13 mouse cellular contexts compared by ENCODE assay signal in the genomic region with DNA sequence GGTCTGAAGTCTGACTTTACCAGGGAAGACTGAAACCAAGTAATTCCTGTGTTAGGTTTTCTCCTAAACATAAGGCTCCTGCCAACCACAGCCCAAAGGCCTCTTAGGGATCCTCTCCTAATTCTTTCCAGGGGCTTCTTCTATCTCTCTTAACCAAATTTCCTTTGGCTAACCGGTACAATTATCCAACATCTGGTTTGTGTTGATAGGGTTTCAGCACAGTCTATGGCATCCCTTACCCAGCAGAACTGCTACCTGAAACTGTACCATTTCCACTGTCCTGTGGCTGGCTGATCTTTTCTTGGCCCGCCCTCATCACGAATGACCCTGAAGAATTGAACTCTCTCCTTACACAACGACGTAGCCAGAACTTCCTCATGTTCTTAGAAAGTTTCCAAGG.
"Had no signal": no experiment of that assay in that cellular context is flagged by ENCODE, and none has a peak within 500 bp of the region (broad histone marks: within the 10 kb centered on the region; RNA-seq: fewer than 3 reads in every experiment).

No protein-coding gene starts in this region.

- H3K4me3 ChIP-seq: layer of hippocampus, adult 2 months; limb, embryonic 15.5 days; midbrain, embryonic 13.5 days had no signal

- H3K36me3 ChIP-seq: limb, embryonic 15.5 days; midbrain, embryonic 13.5 days had no signal

- H3K27me3 ChIP-seq: limb, embryonic 15.5 days; midbrain, embryonic 13.5 days had no signal

- DNase-seq: kidney, adult 11 months; kidney, adult 9 months; kidney, postnatal 4 days; lung, embryonic 14.5 days; lung, postnatal 10 days; right cerebral cortex, adult 18-20 months; right cerebral cortex, postnatal 25 days had no signal

- H3K9me3 ChIP-seq: limb, embryonic 15.5 days; midbrain, embryonic 13.5 days had no signal

- H3K9ac ChIP-seq: limb, embryonic 15.5 days; lung, embryonic 14.5 days; midbrain, embryonic 13.5 days had no signal

- H3K27ac ChIP-seq: kidney, postnatal 0 days; layer of hippocampus, adult 2 months; limb, embryonic 15.5 days; macrophage; midbrain, embryonic 13.5 days; stomach, postnatal 0 days had no signal

- ATAC-seq: midbrain, embryonic 13.5 days had no signal

- H3K4me2 ChIP-seq: limb, embryonic 15.5 days; lung, embryonic 14.5 days; midbrain, embryonic 13.5 days had no signal
